Mouse (Mus musculus) limb, embryonic 14.5 days (tissue): ENCODE data around the gene Gpr171. TPM values are rescaled to one million over a fixed set of nuclear protein-coding genes. Genes with fewer than 3 reads are reported as not detected.
"Not testable (repeated sequence)": the region's sequence is repeated elsewhere in the genome, so short reads cannot be mapped to it uniquely, and the experiment has no call there.

Source experiments
- ATAC-seq: fragments of 200-750 bp; cut with Nextera tagmentation; 2 replicates; pipeline ENCODE4 v1.8.0; 2017; ENCODE audit warnings: low read depth, moderate number of reproducible peaks, moderate TSS enrichment; ENCODE audit not compliant: low FRiP score
- DNase-seq: peaks from one replicate; pipeline ENCODE4 v3.0.0-alpha.2; 2015; ENCODE audit warnings: low spot score
- H3K27ac ChIP-seq: fragments of 300-500 bp; sonication (generic); replicated peaks from 2 replicates; pipeline ENCODE4 v1.5.1; 2014; ENCODE audit warnings: low read depth, mild to moderate bottlenecking, low read length, moderate library complexity, mixed read lengths
- H3K27me3 ChIP-seq: fragments of 300-500 bp; sonication (generic); 2 replicates; pipeline ENCODE4 v1.6.1; 2014; ENCODE audit warnings: low read length, mixed read lengths; ENCODE audit not compliant: control insufficient read depth, insufficient read depth
- H3K36me3 ChIP-seq: fragments of 300-500 bp; sonication (generic); 2 replicates; pipeline ENCODE4 v1.6.1; 2014; ENCODE audit warnings: mild to moderate bottlenecking, low read length, moderate library complexity, mixed read lengths; ENCODE audit not compliant: control insufficient read depth, insufficient read depth
- H3K4me1 ChIP-seq: fragments of 300-500 bp; sonication (generic); 2 replicates; pipeline ENCODE4 v1.6.1; 2014; ENCODE audit warnings: antibody characterized with exemption, low read length, mixed read lengths; ENCODE audit not compliant: control insufficient read depth, insufficient read depth
- H3K4me2 ChIP-seq: fragments of 300-500 bp; sonication (generic); replicated peaks from 2 replicates; pipeline ENCODE4 v1.6.1; 2014; ENCODE audit warnings: low read depth, mild to moderate bottlenecking, low read length, moderate library complexity; ENCODE audit not compliant: severe bottlenecking
- H3K4me3 ChIP-seq: fragments of 300-500 bp; sonication (generic); replicated peaks from 2 replicates; pipeline ENCODE4 v1.5.1; 2014; ENCODE audit warnings: low read length
- H3K9ac ChIP-seq: fragments of 300-500 bp; sonication (generic); 2 replicates; pipeline ENCODE4 v1.6.1; 2014; ENCODE audit warnings: mild to moderate bottlenecking, low read depth, low read length, moderate library complexity; ENCODE audit not compliant: severe bottlenecking
- H3K9me3 ChIP-seq: fragments of 300-500 bp; sonication (generic); 2 replicates; pipeline ENCODE4 v1.6.1; 2016; ENCODE audit warnings: low read length; ENCODE audit not compliant: control insufficient read depth
- POLR2A ChIP-seq: fragments of 200-500 bp; IDR thresholded peaks from 2 replicates; pipeline ENCODE4 v1.8.0; 2012; ENCODE audit warnings: inconsistent platforms, mild to moderate bottlenecking, moderate library complexity, borderline replicate concordance; ENCODE audit not compliant: insufficient read depth, insufficient read length; ENCODE audit errors: extremely low read depth
- WGBS: fragments of 180-500 bp; shearing (Covaris S2); extraction: QIAGEN DNeasy Blood & Tissue Kit; methylation state at CpG from one replicate; pipeline ENCODE4 v1.1.7; 2014; 5-methylcytosine and 5-hydroxymethylcytosine counted together
- polyA plus RNA-seq, 2 experiments: library from polyadenylated mRNA; depleted of rRNA in 1 of 2; stranded (reverse) in 1 of 2; unstranded in 1 of 2; fragments of >200 nt; fragmentation: Nextera tagmentation in 1 of 2; extraction: Ambion mirVana in 1 of 2; gene quantifications; 2 replicates each; pipeline versions ENCODE4 v1.2.1 to v1.2.3; 2012 to 2014

The Gpr171 gene
- polyA plus RNA-seq (2012; rRNA removed) (0.13 and 0.19 TPM in 2 replicates), polyA plus RNA-seq (2014; fragmentation: Nextera tagmentation; extraction: Ambion mirVana) (0.75 and 1.5 TPM in 2 replicates)

DNA sequence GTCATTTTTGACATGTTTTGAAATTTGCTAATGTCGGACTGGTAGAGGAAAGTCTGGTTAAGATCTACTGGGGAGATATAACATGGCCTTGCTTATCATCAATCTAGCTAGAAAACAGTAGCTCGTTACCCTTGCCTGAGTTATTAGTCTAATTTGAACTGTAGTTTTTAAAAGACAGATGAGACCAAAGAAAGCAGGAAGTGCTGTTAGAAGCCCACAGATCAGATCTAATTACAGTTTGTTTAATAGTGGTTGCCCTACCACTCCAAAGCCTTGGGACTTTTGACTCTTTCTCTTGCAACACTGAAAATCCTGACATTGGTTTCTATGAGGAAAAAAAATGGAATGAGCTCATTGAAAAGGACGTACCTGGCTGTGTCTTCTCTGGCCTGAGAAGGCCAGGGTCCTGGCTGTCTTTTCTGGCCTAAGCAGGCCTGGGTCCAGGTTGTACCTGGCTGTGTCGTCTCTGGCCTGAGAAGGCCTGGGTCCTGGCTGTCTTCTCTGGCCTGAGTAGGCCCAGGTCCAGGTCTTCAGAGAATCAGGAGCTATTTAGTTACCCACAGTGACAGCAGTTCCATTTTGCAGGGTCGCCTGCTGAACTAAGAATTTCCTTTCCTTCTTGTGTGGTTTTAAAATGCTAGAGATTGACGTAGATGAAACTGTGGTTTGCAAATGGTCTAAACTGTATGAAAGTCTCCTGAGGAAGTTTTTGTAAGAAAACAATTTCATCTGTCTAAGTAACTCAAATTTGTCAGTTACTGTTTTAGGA, at the start of gene Gpr171:
Gene Gpr171, minus strand, starts transcription at position 604 of the 769 bp plus-strand sequence.
- no peak for ATAC-seq
- DNase-seq, result no peak

DNA sequence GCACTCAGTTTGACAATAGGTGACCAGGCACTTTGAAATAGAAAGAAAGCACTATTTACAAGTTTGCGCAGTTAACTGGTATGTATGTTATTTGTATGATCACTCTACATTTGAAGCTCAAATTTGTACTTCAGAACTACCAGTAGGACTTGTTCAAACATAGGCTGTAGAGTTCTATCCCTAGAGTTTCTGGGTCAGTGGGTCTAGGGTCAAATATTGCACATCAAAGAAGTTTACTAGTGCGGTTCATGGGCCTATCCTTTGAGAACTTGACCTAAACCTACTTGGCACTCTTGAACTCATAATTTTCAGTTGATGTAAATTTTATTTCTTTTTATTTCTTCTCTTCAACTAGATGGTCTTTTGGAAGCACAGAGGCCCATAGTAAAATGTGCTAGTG, 49.0 kb upstream of the Gpr171 start:
- DNase-seq (no peak), ATAC-seq (no peak)
- no peaks in the 10 kb centered on the region for H3K27me3 ChIP-seq
- no peak for TF ChIP-seq POLR2A
- no peaks in the 10 kb centered on the region for H3K36me3 ChIP-seq
- H3K9ac ChIP-seq, result no peak overlapping the region
- no peaks in the 10 kb centered on the region for H3K9me3 ChIP-seq
- no peak overlapping the region for H3K4me2 ChIP-seq
- H3K4me1 ChIP-seq, result no peaks in the 10 kb centered on the region
- no peak overlapping the region for H3K27ac ChIP-seq
- H3K4me3 ChIP-seq, result no peak overlapping the region
- 89% methylated on average over 2 of the region's 2 CpGs for WGBS

More for the DNA sequence above, at the start of gene Gpr171:
- H3K9ac ChIP-seq, result no peak within 1 kb of the TSS
- H3K27me3 ChIP-seq, result no peaks in the 10 kb centered on the region
- H3K4me3 ChIP-seq, result no peak within 1 kb of the TSS
- no peak within 1 kb of the TSS for H3K4me2 ChIP-seq
- H3K36me3 ChIP-seq, result no peaks in the 10 kb centered on the region
- H3K9me3 ChIP-seq, result no peaks in the 10 kb centered on the region
- no peak for TF ChIP-seq POLR2A
- H3K27ac ChIP-seq, result no peak within 1 kb of the TSS
- 65% methylated on average over 6 of the region's 6 CpGs for WGBS
- H3K4me1 ChIP-seq, result no peaks in the 10 kb centered on the region

DNA sequence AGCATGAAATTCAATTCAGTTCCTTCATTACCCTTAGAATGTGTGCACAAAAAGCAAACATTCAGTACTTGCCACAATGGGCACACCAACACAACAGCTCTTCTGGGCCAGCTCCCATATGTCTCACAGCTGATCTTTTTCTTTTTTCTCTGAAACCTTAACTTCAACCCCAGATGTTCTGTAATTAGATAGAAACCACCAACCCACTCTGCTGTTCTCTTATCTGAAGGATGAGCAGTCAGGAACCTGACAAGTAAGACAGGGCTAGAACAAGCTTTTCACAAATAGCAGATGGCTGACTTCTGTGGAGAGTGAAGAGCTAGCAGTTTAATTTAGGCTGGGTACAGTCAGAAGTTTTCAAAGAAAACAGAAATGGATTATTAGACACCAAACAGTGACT, 48.0 kb upstream of the Gpr171 start:
- no peak for ATAC-seq
- Histone ChIP-seq H3K4me1 (no peaks in the 10 kb centered on the region), H3K36me3 (no peaks in the 10 kb centered on the region), H3K4me2 (no peak overlapping the region), H3K27ac (no peak overlapping the region), H3K4me3 (no peak overlapping the region), H3K27me3 (no peaks in the 10 kb centered on the region), H3K9ac (no peak overlapping the region), H3K9me3 (no peaks in the 10 kb centered on the region)
- no peak for TF ChIP-seq POLR2A
- no peak for DNase-seq

DNA sequence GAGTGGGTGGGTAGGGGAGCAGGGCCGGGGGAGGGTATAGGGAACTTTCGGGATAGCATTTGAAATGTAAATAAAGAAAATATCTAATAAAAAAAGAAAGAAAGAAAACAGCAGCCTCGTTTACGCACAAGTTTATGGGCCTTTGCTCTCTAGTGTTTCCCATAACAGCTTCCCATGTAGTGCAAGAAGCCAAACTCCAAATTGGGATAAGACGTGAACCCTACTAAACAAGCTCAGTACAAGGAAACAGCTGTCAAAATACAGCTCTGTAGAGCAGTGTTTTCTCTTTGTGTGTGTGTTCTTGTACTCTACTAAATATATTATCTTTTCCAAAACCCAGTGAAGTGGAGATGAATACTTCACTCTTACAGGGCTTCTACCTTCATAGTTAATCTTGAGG, 43.6 kb upstream of the Gpr171 start:
- ATAC-seq (no peak), DNase-seq (no peak)
- TF ChIP-seq POLR2A, result no peak
- H3K4me2 ChIP-seq, result no peak overlapping the region
- no peaks in the 10 kb centered on the region for H3K9me3 ChIP-seq
- 38% methylated on average over 5 of the region's 5 CpGs for WGBS
- no peak overlapping the region for H3K27ac ChIP-seq
- H3K4me3 ChIP-seq, result no peak overlapping the region
- H3K36me3 ChIP-seq, result no peaks in the 10 kb centered on the region
- H3K4me1 ChIP-seq, result no peaks in the 10 kb centered on the region
- H3K9ac ChIP-seq, result no peak overlapping the region
- no peaks in the 10 kb centered on the region for H3K27me3 ChIP-seq

DNA sequence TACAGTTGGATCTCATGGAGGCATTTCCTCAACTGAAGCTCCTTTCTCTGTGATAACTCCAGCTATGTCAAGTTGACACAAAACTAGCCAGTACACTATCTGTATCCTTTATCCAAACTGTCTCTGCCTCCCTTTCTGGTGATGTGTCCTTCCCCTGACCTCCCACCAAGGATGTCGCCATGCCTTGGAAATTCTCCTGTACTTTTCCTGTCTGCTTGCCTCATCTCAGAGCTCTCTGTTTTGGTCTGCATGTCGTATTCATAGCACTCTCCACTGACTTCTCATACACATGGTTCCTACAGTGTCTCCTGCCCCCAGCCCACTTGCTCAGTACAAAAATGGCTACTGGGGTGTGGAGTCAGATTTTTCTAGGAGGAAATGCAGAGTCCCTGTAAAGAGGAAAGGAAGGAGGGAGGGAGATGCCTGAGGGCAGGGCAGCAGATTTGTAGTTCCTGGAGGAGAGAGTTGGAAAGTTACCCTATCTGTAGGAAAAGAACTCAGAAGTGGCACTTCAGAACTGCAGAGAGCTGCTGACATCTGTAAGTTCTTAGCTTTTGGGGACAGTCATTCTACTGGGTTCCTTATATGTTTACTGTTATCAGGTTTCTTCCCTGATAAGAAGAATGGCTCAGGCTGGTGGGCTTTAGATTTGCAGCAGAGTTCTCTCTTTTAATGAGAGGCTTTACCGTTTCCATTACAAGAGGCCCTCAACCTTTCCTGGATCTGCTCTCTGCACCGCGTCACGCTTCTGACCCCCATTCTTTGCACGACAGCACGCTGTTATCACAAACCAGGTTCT, 40.1 kb upstream of the Gpr171 start:
- no peak overlapping the region for H3K27ac ChIP-seq
- H3K27me3 ChIP-seq, result no peaks in the 10 kb centered on the region
- ATAC-seq, result no peak
- TF ChIP-seq POLR2A, result no peak
- H3K4me2 ChIP-seq, result no peak overlapping the region
- no peak overlapping the region for H3K9ac ChIP-seq
- DNase-seq, result no peak
- no peaks in the 10 kb centered on the region for H3K4me1 ChIP-seq
- H3K4me3 ChIP-seq, result no peak overlapping the region
- WGBS, result 77% methylated on average over 8 of the region's 8 CpGs
- no peaks in the 10 kb centered on the region for H3K9me3 ChIP-seq
- H3K36me3 ChIP-seq, result no peaks in the 10 kb centered on the region

DNA sequence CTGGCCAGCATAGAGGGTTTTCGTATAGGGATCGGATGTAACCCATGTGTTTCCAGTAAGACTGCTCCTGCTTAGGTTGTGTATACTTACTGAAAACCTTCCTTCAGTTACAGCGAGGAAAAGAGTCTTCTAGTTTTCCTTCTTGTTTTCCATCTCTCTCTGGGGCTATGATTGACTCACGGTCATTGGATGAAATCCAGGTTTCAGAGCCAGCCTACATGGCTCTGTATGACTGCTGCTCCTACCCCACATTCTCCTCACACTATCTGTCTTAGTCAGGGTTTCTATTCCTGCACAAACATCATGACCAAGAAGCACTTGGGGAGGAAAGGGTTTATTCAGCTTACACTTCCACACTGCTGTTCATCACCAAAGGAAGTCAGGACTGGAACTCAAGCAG, 39.3 kb upstream of the Gpr171 start:
- H3K4me1 ChIP-seq, H3K27me3 ChIP-seq, ATAC-seq, H3K4me3 ChIP-seq, H3K9ac ChIP-seq, H3K27ac ChIP-seq, DNase-seq, H3K4me2 ChIP-seq, H3K9me3 ChIP-seq, H3K36me3 ChIP-seq: not testable (repeated sequence)
- 85% methylated on average over 4 of the region's 4 CpGs for WGBS
